In the genomic region with DNA sequence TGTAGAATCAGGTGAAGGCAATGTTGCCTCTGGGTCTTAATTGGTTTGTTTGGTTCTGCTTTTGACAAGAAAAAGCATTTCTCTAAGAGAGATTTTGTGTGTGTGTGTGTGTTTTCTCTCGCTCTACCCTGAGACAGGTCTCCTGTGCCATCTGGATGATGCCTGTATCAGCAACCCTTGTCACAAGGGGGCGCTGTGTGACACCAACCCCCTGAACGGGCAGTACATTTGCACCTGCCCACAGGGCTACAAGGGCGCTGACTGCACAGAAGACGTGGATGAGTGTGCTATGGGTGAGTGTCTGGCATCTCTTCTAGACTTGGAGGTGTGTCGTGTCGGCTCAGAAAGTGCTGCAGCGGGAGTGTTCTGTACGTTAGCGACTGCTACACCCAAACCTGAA, we compare ENCODE assay signal across 10 mouse cellular contexts.
A peak's percentile ranks its signal among the peaks of the same experiment; 100 is the strongest.
DNase-seq lines count a peak whose midpoint lies in the region; ATAC-seq and TF ChIP-seq lines count a peak whose summit lies in the region.
"Had no signal": no experiment of that assay in that cellular context is flagged by ENCODE, and none has a peak within 500 bp of the region (broad histone marks: within the 10 kb centered on the region; RNA-seq: fewer than 3 reads in every experiment).

No protein-coding gene starts in this region.

- H3K4me1 ChIP-seq in heart, adult 2 months (ENCODE audit: control insufficient read depth, insufficient read depth, low read length) = no peaks in the 10 kb centered on the region
- peaks cover 13% of the 10 kb centered on the region for H3K4me1 ChIP-seq in E14TG2a.4 (replicated peaks; ENCODE audit: low read depth, low read length)
- H3K4me1 ChIP-seq in cortical plate, adult 2 months (ENCODE audit: control insufficient read depth, insufficient read depth, low read length) = no peaks in the 10 kb centered on the region
- no peaks in the 10 kb centered on the region; the same call in 1 of the 2 replicates for H3K4me1 ChIP-seq in forebrain, embryonic 16.5 days (replicated peaks; ENCODE audit: control insufficient read depth, insufficient read depth, low read length)

- no peak overlapping the region for H3K9ac ChIP-seq in heart, adult 2 months (ENCODE audit: low read depth, low read length)
- no peak overlapping the region for H3K9ac ChIP-seq in forebrain, embryonic 16.5 days (replicated peaks; ENCODE audit: low read depth, low read length)
- H3K9ac ChIP-seq: heart, embryonic 13.5 days; liver, embryonic 13.5 days had no signal

- WGBS in heart, adult 2 months = 90% methylated on average over 10 of the region's 10 CpGs
- WGBS in forebrain, embryonic 16.5 days = 88% methylated on average over 10 of the region's 10 CpGs

- TF ChIP-seq POLR2A in heart, adult 2 months (IDR thresholded peaks at IDR 0.05; ENCODE audit: insufficient read depth, low read depth, low read length) = no peak
- no peak for TF ChIP-seq POLR2A in cortical plate, adult 2 months (IDR thresholded peaks at IDR 0.05; ENCODE audit: extremely low read depth, insufficient read depth, low read length)

- no peaks in the 10 kb centered on the region for H3K27me3 ChIP-seq in heart, adult 2 months (ENCODE audit: control insufficient read depth, insufficient read depth, low read length)
- no peaks in the 10 kb centered on the region for H3K27me3 ChIP-seq in E14TG2a.4 (ENCODE audit: insufficient read depth, low read length)
- no peaks in the 10 kb centered on the region for H3K27me3 ChIP-seq in forebrain, embryonic 16.5 days (replicated peaks; ENCODE audit: control insufficient read depth, insufficient read depth, low read length)
- H3K27me3 ChIP-seq: heart, embryonic 13.5 days; liver, embryonic 13.5 days had no signal

- DNase-seq in heart, adult 2 months = no peak
- no peak for DNase-seq in heart, postnatal 10 days
- DNase-seq in natural killer cell, adult 2 months (ENCODE audit: low spot score in 2 of 2) = peak; percentile 7 to 17
- DNase-seq in heart, postnatal 4 days = no peak
- no peak for DNase-seq in right cerebral cortex, adult 18-20 months
- DNase-seq: liver, embryonic 13.5 days had no signal

- H3K36me3 ChIP-seq in heart, adult 2 months (ENCODE audit: control insufficient read depth, insufficient read depth, low read length) = no peaks in the 10 kb centered on the region
- peaks cover 54% of the 10 kb centered on the region for H3K36me3 ChIP-seq in E14TG2a.4 (ENCODE audit: insufficient read depth, low read length)
- peaks cover 10% of the 10 kb centered on the region for H3K36me3 ChIP-seq in forebrain, embryonic 16.5 days (ENCODE audit: control insufficient read depth, insufficient read depth)

- peak; percentile 51 for TF ChIP-seq CTCF in heart, adult 2 months (IDR thresholded peaks at IDR 0.05)
- peak; percentile 52 for TF ChIP-seq CTCF in E14TG2a.4 (conservative IDR thresholded peaks at IDR 0.05; ENCODE audit: low read length)
- peak; percentile 21 for TF ChIP-seq CTCF in cortical plate, adult 2 months (IDR thresholded peaks at IDR 0.05; ENCODE audit: extremely low read depth, insufficient read depth, low read length)

- ATAC-seq in forebrain, embryonic 16.5 days = no peak

- intact Hi-C loops in heart, adult 2 months (cut with DNase I) = no loop called here
- intact Hi-C loops in heart, postnatal 10 days (cut with DNase I) = no loop called here

- TF ChIP-seq EP300 in heart, adult 2 months (IDR thresholded peaks at IDR 0.05; ENCODE audit: insufficient read depth, low read depth, low read length) = no peak

- no peaks in the 10 kb centered on the region for H3K79me2 ChIP-seq in heart, adult 2 months (replicated peaks; ENCODE audit: control insufficient read depth, insufficient read depth, low read length)

- no peak overlapping the region for H3K4me3 ChIP-seq in heart, adult 2 months
- H3K4me3 ChIP-seq in E14TG2a.4 (replicated peaks; ENCODE audit: low read length) = no peak overlapping the region
- no peak overlapping the region for H3K4me3 ChIP-seq in cortical plate, adult 2 months (ENCODE audit: insufficient read depth, low read length)
- no peak overlapping the region for H3K4me3 ChIP-seq in forebrain, embryonic 16.5 days (replicated peaks; ENCODE audit: low read length)
- H3K4me3 ChIP-seq: heart, embryonic 13.5 days; liver, embryonic 13.5 days had no signal

- H3K27ac ChIP-seq in heart, adult 2 months = no peak overlapping the region
- no peak overlapping the region for H3K27ac ChIP-seq in cortical plate, adult 2 months (ENCODE audit: insufficient read depth, low read length)
- H3K27ac ChIP-seq in forebrain, embryonic 16.5 days (ENCODE audit: low read length) = no peak overlapping the region
- H3K27ac ChIP-seq: heart, embryonic 13.5 days; liver, embryonic 13.5 days had no signal

- no peak overlapping the region for H3K4me2 ChIP-seq in forebrain, embryonic 16.5 days (ENCODE audit: low read length)
- H3K4me2 ChIP-seq: heart, embryonic 13.5 days; liver, embryonic 13.5 days had no signal

- H3K9me3 ChIP-seq in E14TG2a.4 (ENCODE audit: low read length) = peaks cover 11% of the 10 kb centered on the region
- H3K9me3 ChIP-seq in forebrain, embryonic 16.5 days (ENCODE audit: control insufficient read depth, low read length) = no peaks in the 10 kb centered on the region; the same call in 1 of the 2 replicates

Comparison
In these comparisons a context has a peak if more than half of its experiments do, and no peak if none do; other contexts are left out.
1. DNase-seq: peak in natural killer cell, adult 2 months (2 of 2); none in heart, adult 2 months (0 of 2), heart, postnatal 10 days (0 of 2), heart, postnatal 4 days (single experiment) and right cerebral cortex, adult 18-20 months (single experiment).
2. Peak in every context shown above with its lines, with median percentiles within 50 percentile points of each other: CTCF ChIP-seq.